In the genomic region with DNA sequence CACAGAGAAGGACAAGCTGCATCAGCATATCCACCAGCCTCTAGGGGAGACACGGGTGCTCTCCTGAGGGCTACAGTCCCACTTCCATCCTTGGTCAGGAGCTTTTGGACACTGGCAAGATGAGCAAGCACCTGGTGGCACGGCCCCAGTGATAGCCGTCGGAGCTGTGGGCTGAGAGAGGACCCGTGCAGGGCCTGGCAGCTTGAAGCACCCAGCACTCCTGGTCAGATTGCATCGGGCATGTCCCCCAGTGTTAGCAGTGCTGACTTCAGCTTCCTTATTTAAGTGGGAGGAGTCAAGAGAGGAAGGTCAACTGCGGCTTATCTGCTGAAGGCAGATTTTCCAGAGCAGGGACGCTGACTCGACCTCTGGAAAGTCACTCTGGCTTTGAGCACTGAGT, we compare ENCODE assay signal across 8 mouse cellular contexts. TPM values are rescaled to one million over a fixed set of nuclear protein-coding genes. Genes with fewer than 3 reads are reported as not detected.
DNase-seq lines count a peak whose midpoint lies in the region; ATAC-seq and TF ChIP-seq lines count a peak whose summit lies in the region.

No protein-coding gene starts in this region.

- no peaks in the 10 kb centered on the region for H3K9me3 ChIP-seq in kidney, embryonic 14.5 days (ENCODE audit: control insufficient read depth, low read length)
- no peaks in the 10 kb centered on the region for H3K9me3 ChIP-seq in hindbrain, embryonic 10.5 days
- no peaks in the 10 kb centered on the region for H3K9me3 ChIP-seq in midbrain, embryonic 11.5 days (ENCODE audit: control insufficient read depth, low read length)

- H3K36me3 ChIP-seq in kidney, embryonic 14.5 days (ENCODE audit: control insufficient read depth, insufficient read depth, low read length), result peaks cover 46% of the 10 kb centered on the region
- peaks cover 90% of the 10 kb centered on the region for H3K36me3 ChIP-seq in hindbrain, embryonic 10.5 days
- peaks cover 28% of the 10 kb centered on the region for H3K36me3 ChIP-seq in midbrain, embryonic 11.5 days (ENCODE audit: control insufficient read depth, insufficient read depth, low read length)

- no peak for DNase-seq in kidney, adult 11 months
- DNase-seq in hindbrain, embryonic 10.5 days (ENCODE audit: low spot score), result no peak
- DNase-seq in midbrain, embryonic 11.5 days (ENCODE audit: low spot score, missing footprints), result no peak
- DNase-seq in urinary bladder, postnatal 4 days (ENCODE audit: low spot score in 2 of 2), result no peak
- no peak for DNase-seq in thymus, postnatal 0 days (ENCODE audit: low spot score)
- no peak for DNase-seq in testis, postnatal 10 days (ENCODE audit: low spot score)

- no peak for TF ChIP-seq CTCF in bone marrow macrophage, adult 2 months (IDR thresholded peaks at IDR 0.05; ENCODE audit: low read depth, low read length)

- peak overlapping the region; percentile 17; the same call in 1 of the 2 replicates for H3K27ac ChIP-seq in kidney, embryonic 14.5 days (ENCODE audit: low read depth, low read length)
- H3K27ac ChIP-seq in bone marrow macrophage, adult 2 months (ENCODE audit: insufficient read depth, low read depth, low read length), result peak overlapping the region; percentile 63
- peak overlapping the region; percentile 3; the same call in 1 of the 2 replicates for H3K27ac ChIP-seq in hindbrain, embryonic 10.5 days
- 0 out of 2 replicates have a peak overlapping the region, but pooled peaks have one; percentile 25 for H3K27ac ChIP-seq in midbrain, embryonic 11.5 days (ENCODE audit: low read depth, low read length)

- ATAC-seq in kidney, embryonic 14.5 days (ENCODE audit: low FRiP score, low TSS enrichment), result no peak
- ATAC-seq in midbrain, embryonic 11.5 days (ENCODE audit: low FRiP score), result no peak

- H3K4me3 ChIP-seq in kidney, embryonic 14.5 days (ENCODE audit: low read length), result no peak overlapping the region
- H3K4me3 ChIP-seq in bone marrow macrophage, adult 2 months (ENCODE audit: insufficient read depth, low read length), result no peak overlapping the region
- no peak overlapping the region for H3K4me3 ChIP-seq in hindbrain, embryonic 10.5 days
- no peak overlapping the region for H3K4me3 ChIP-seq in midbrain, embryonic 11.5 days (ENCODE audit: low read depth, low read length)

- 63% methylated on average over 9 of the region's 9 CpGs for WGBS in kidney, embryonic 14.5 days
- 77% methylated on average over 9 of the region's 9 CpGs for WGBS in hindbrain, embryonic 10.5 days
- 77% methylated on average over 9 of the region's 9 CpGs for WGBS in midbrain, embryonic 11.5 days

- TF ChIP-seq POLR2A in bone marrow macrophage, adult 2 months (IDR thresholded peaks at IDR 0.05; ENCODE audit: borderline replicate concordance, low read depth, low read length), result no peak

- no peak overlapping the region for H3K9ac ChIP-seq in kidney, embryonic 14.5 days (ENCODE audit: low read depth, low read length)
- H3K9ac ChIP-seq in midbrain, embryonic 11.5 days (ENCODE audit: low read length), result no peak overlapping the region

- H3K4me2 ChIP-seq in kidney, embryonic 14.5 days (replicated peaks; ENCODE audit: low read depth, low read length), result no peak overlapping the region
- no peak overlapping the region for H3K4me2 ChIP-seq in midbrain, embryonic 11.5 days

- H3K27me3 ChIP-seq in kidney, embryonic 14.5 days (ENCODE audit: control insufficient read depth, insufficient read depth, low read length), result no peaks in the 10 kb centered on the region
- no peaks in the 10 kb centered on the region for H3K27me3 ChIP-seq in hindbrain, embryonic 10.5 days (ENCODE audit: insufficient read depth, poor library complexity, severe bottlenecking)
- no peaks in the 10 kb centered on the region for H3K27me3 ChIP-seq in midbrain, embryonic 11.5 days (ENCODE audit: control insufficient read depth, insufficient read depth, low read length)

- peaks cover 18% of the 10 kb centered on the region; the same call in 1 of the 2 replicates for H3K4me1 ChIP-seq in kidney, embryonic 14.5 days (ENCODE audit: control insufficient read depth, insufficient read depth, low read length)
- peaks cover 50% of the 10 kb centered on the region for H3K4me1 ChIP-seq in bone marrow macrophage, adult 2 months (ENCODE audit: control insufficient read depth, insufficient read depth, low read length)
- peaks cover 59% of the 10 kb centered on the region for H3K4me1 ChIP-seq in hindbrain, embryonic 10.5 days (replicated peaks)
- H3K4me1 ChIP-seq in midbrain, embryonic 11.5 days (ENCODE audit: control insufficient read depth, insufficient read depth, low read length), result peaks cover 3% of the 10 kb centered on the region; the same call in 1 of the 2 replicates

RNA-seq across cellular contexts. Expression of gene Ppif, which starts 59.6 kb away (rescaled TPM):
- 44.4 and 46.6 TPM in 2 replicates for polyA plus RNA-seq in kidney, embryonic 14.5 days (2014; fragmentation: Nextera tagmentation; extraction: Ambion mirVana)
- 6.0 and 9.4 TPM in 2 replicates for polyA plus RNA-seq in bone marrow macrophage, adult 2 months (2012; ENCODE audit: insufficient read depth, insufficient read length, missing spikeins)
- polyA plus RNA-seq in hindbrain, embryonic 10.5 days (2016; fragmentation: Nextera tagmentation; extraction: Ambion mirVana), result 47.3 and 55.7 TPM in 2 replicates
- 36.2 and 37.4 TPM in 2 replicates for polyA plus RNA-seq in midbrain, embryonic 11.5 days (2014; fragmentation: Nextera tagmentation; extraction: Ambion mirVana)
- 30.4 and 37.2 TPM in 2 replicates for polyA plus RNA-seq in thymus, postnatal 0 days (2015; fragmentation: Nextera tagmentation; extraction: Ambion mirVana)

Comparison
In these comparisons a context has a peak if more than half of its experiments do, and no peak if none do; other contexts are left out.
1. H3K27ac ChIP-seq: peak in every context shown above with its lines; median percentile 63 in bone marrow macrophage, adult 2 months; 25 in midbrain, embryonic 11.5 days; 17 in kidney, embryonic 14.5 days; 3 in hindbrain, embryonic 10.5 days.